Mouse (Mus musculus) skeletal muscle tissue, postnatal 0 days (tissue): ENCODE measurements around the gene Trhde. TPM values are rescaled to one million over a fixed set of nuclear protein-coding genes. Genes with fewer than 3 reads are reported as not detected.

Source experiments
- polyA plus RNA-seq: library from polyadenylated mRNA; unstranded; fragments of >200 nt; fragmentation: Nextera tagmentation; extraction: Ambion mirVana; gene quantifications from 2 replicates; pipeline ENCODE4 v1.2.1, GENCODE M21; 2015

Gene Trhde
- 0.50 and 1.3 TPM in 2 replicates for polyA plus RNA-seq

GRCm38 (mm10) chr10:114802161-114802651 is at the start of gene Trhde:
Trhde (minus strand) TSS chr10:114802307.

